Mouse (Mus musculus): ENCODE results near the gene Vmn1r220. TPM values are rescaled to one million over a fixed set of nuclear protein-coding genes. Genes with fewer than 3 reads are reported as not detected.

Vmn1r220 gene
- polyA plus RNA-seq, 1 experiment from 2014 or later = not detected

Other genes starting within 250 kb of the Vmn1r220 start
- gene Vmn1r213, start 180.3 kb downstream of the Vmn1r220 start, polyA plus RNA-seq (2015; fragmentation: Nextera tagmentation; extraction: Ambion mirVana) = not detected in 2 replicates
- not detected in 2 replicates for gene Vmn1r214, start 157.6 kb downstream of the Vmn1r220 start, polyA plus RNA-seq (2015; fragmentation: Nextera tagmentation; extraction: Ambion mirVana)
- not detected in 2 replicates for gene Vmn1r215, start 120.0 kb downstream of the Vmn1r220 start, polyA plus RNA-seq (2015; fragmentation: Nextera tagmentation; extraction: Ambion mirVana)
- not detected in 2 replicates for gene Vmn1r217, start 69.7 kb downstream of the Vmn1r220 start, polyA plus RNA-seq (2015; fragmentation: Nextera tagmentation; extraction: Ambion mirVana)
- gene Vmn1r218, start 54.8 kb downstream of the Vmn1r220 start, polyA plus RNA-seq (2015; fragmentation: Nextera tagmentation; extraction: Ambion mirVana) = not detected in 2 replicates
- not detected in 2 replicates for gene Vmn1r219, start 28.7 kb downstream of the Vmn1r220 start, polyA plus RNA-seq (2015; fragmentation: Nextera tagmentation; extraction: Ambion mirVana)
- not detected in 2 replicates for gene Vmn1r221, start 26.2 kb upstream of the Vmn1r220 start, polyA plus RNA-seq (2015; fragmentation: Nextera tagmentation; extraction: Ambion mirVana)
- not detected in 2 replicates for gene Vmn1r222, start 48.0 kb upstream of the Vmn1r220 start, polyA plus RNA-seq (2015; fragmentation: Nextera tagmentation; extraction: Ambion mirVana)
- not detected in 2 replicates for gene Vmn1r223, start 59.2 kb upstream of the Vmn1r220 start, polyA plus RNA-seq (2015; fragmentation: Nextera tagmentation; extraction: Ambion mirVana)
- 15.2 and 20.1 TPM in 2 replicates for gene Zfp322a, start 181.2 kb upstream of the Vmn1r220 start, polyA plus RNA-seq (2015; fragmentation: Nextera tagmentation; extraction: Ambion mirVana)
- gene Abt1, start 235.9 kb upstream of the Vmn1r220 start, polyA plus RNA-seq (2015; fragmentation: Nextera tagmentation; extraction: Ambion mirVana) = 8.3 and 9.1 TPM in 2 replicates

Data from liver, embryonic 13.5 days (tissue).